Mouse (Mus musculus) liver, embryonic 16.5 days (tissue): ENCODE results near the gene Pdia3. TPM values are rescaled to one million over a fixed set of nuclear protein-coding genes. Genes with fewer than 3 reads are reported as not detected.
"Not testable (repeated sequence)": the region's sequence is repeated elsewhere in the genome, so short reads cannot be mapped to it uniquely, and the experiment has no call there.

Experiments
- ATAC-seq: fragments of 200-750 bp; cut with Nextera tagmentation; 2 replicates; pipeline ENCODE4 v1.8.0; 2017; ENCODE audit warnings: low read depth, mild to moderate bottlenecking, moderate number of reproducible peaks, moderate library complexity
- H3K27ac ChIP-seq: fragments of 300-500 bp; sonication (generic); 2 replicates; pipeline ENCODE4 v1.5.1; 2014; ENCODE audit warnings: mild to moderate bottlenecking, low read length
- H3K27me3 ChIP-seq: fragments of 300-500 bp; sonication (generic); 2 replicates; pipeline ENCODE4 v1.6.1; 2014; ENCODE audit warnings: low read depth, low read length, mixed read lengths; ENCODE audit not compliant: control insufficient read depth, insufficient read depth
- H3K36me3 ChIP-seq: fragments of 300-500 bp; sonication (generic); 2 replicates; pipeline ENCODE4 v1.6.1; 2014; ENCODE audit warnings: mild to moderate bottlenecking; ENCODE audit not compliant: control insufficient read depth, insufficient read depth
- H3K4me1 ChIP-seq: fragments of 300-500 bp; sonication (generic); 2 replicates; pipeline ENCODE4 v1.6.1; 2014; ENCODE audit warnings: low read depth, low read length, mixed read lengths; ENCODE audit not compliant: control insufficient read depth
- H3K4me2 ChIP-seq: fragments of 300-500 bp; sonication (generic); 2 replicates; pipeline ENCODE4 v1.6.1; 2014; ENCODE audit warnings: low read depth, low read length, mixed read lengths
- H3K4me3 ChIP-seq: fragments of 300-500 bp; sonication (generic); 2 replicates; pipeline ENCODE4 v1.5.1; 2014; ENCODE audit warnings: low read depth, mild to moderate bottlenecking, low read length
- H3K9ac ChIP-seq: fragments of 300-500 bp; sonication (generic); 2 replicates; pipeline ENCODE4 v1.6.1; 2014; ENCODE audit warnings: low read depth, low read length
- H3K9me3 ChIP-seq: fragments of 300-500 bp; sonication (generic); replicated peaks from 2 replicates; pipeline ENCODE4 v1.6.1; 2016; ENCODE audit warnings: low read length; ENCODE audit not compliant: control insufficient read depth
- WGBS: fragments of 180-500 bp; shearing (Covaris S2); extraction: QIAGEN DNeasy Blood & Tissue Kit; methylation state at CpG from one replicate; pipeline ENCODE4 v1.1.7; 2014; ENCODE audit not compliant: insufficient replicate concordance; 5-methylcytosine and 5-hydroxymethylcytosine counted together
- polyA plus RNA-seq: library from polyadenylated mRNA; unstranded; fragments of >200 nt; fragmentation: Nextera tagmentation; extraction: Ambion mirVana; gene quantifications from 2 replicates; pipeline ENCODE4 v1.2.1, GENCODE M21; 2015

Pdia3 gene
- polyA plus RNA-seq, 1 experiment from 2014 or later = 304 TPM

DNA sequence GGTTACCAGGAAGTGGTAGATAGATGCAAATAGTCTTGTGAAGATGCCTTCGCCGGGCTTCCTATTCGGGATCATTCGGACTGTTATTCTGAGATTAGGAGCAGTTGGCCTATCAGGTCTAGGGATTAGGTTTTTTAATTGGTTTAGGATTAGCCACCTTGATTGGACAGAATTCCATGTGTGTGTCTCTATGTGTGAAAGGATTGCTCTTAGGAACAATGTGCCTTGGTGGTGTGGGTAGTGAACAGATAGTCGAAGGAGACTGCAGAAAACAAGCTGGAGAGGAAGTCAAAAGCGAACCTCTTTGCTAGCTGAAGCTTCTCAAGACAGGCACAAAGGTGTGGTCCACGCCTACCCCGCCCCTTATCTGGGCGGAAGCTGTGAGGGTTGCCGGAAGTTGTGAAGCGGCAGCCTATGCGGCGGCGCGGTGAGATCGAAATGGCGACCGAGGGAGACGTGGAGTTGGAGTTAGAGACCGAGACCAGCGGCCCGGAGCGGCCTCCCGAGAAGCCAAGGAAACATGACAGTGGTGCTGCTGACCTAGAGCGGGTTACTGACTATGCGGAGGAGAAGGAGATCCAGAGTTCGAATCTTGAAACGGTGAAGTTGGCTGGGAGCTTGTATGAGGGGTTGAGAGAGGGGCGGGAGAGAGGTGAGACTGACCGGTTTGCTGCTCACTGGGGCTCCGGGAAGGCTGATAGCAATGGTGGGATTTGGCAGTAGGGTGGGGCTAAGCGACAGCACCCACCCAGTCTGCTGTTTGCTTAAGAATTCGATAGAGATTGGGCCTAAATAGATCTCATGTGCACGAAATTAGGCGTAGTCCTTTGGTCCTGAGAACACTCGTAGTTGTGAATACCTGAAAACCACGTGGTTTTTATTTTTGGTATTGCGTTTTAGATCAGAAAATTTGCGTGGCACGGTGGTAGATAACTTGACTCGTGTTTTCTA lies 43.4 kb downstream of the Pdia3 start, which contains the start of gene Serinc4:
Gene Serinc4, minus strand, starts transcription at position 90 of the 951 bp plus-strand sequence.
- peaks cover 16% of the 10 kb centered on the region for H3K4me1 ChIP-seq
- no peaks in the 10 kb centered on the region for H3K9me3 ChIP-seq
- peak within 1 kb of the TSS; percentile 93 for H3K27ac ChIP-seq
- H3K36me3 ChIP-seq = peaks cover 9% of the 10 kb centered on the region; the same call in 1 of the 2 replicates
- ATAC-seq = peak; percentile 97
- H3K9ac ChIP-seq = peak within 1 kb of the TSS; percentile 87
- H3K4me3 ChIP-seq = peak within 1 kb of the TSS; percentile 85
- WGBS = 2% methylated on average over 41 of the region's 41 CpGs
- peak within 1 kb of the TSS; percentile 81 for H3K4me2 ChIP-seq
- no peaks in the 10 kb centered on the region for H3K27me3 ChIP-seq

DNA sequence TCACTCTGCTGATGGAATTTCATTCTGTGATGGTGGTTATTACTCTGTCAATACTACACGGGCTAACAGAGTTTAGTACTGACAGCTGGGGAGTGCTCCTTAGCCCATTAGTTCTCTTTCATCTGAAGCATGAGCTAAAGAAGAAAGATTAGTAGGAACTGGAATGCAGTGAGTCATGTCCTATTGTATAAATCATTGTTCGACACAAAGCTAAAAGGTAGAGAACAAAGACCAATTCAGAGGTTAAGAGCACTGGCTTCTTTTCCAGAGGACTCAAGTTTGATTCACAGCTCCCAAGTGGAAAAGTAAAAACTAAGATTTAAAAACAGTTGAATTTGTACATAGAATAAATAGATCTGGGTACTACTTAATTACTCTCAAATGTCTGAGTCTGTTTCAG lies 46.5 kb downstream of the Pdia3 start:
- ATAC-seq = no peak
- peaks cover 6% of the 10 kb centered on the region; the same call in 1 of the 2 replicates for H3K36me3 ChIP-seq
- H3K9ac ChIP-seq = no peak overlapping the region
- H3K4me1 ChIP-seq = peaks cover 14% of the 10 kb centered on the region
- H3K9me3 ChIP-seq = no peaks in the 10 kb centered on the region
- no peak overlapping the region for H3K27ac ChIP-seq
- no peak overlapping the region for H3K4me2 ChIP-seq
- 70% methylated on average over 2 of the region's 2 CpGs for WGBS
- H3K4me3 ChIP-seq = no peak overlapping the region
- no peaks in the 10 kb centered on the region for H3K27me3 ChIP-seq

DNA sequence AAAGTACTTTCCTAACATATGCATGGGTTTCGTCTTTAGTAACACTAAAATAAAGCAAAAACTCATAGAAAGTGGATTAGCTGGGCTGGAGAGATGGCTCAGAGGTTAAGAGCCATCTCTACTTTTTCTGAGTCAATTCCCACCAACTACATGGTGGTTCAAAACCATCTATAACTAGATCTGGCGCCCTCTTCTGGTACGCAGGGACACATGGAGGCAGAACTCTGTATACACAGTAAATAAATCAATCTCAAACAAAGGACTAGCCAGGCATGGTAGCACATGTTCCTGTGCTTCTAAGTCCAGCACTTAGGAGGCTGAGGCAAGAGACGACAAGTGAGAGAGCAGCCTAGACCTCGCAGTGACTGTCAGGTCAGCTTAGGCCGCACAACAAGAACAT lies 55.4 kb downstream of the Pdia3 start:
- H3K27ac ChIP-seq, H3K4me1 ChIP-seq, H3K4me2 ChIP-seq, H3K36me3 ChIP-seq, H3K9ac ChIP-seq, H3K4me3 ChIP-seq, H3K27me3 ChIP-seq, H3K9me3 ChIP-seq: not testable (repeated sequence)
- 0 out of 2 replicates have a peak, but pooled peaks have one; percentile 17 for ATAC-seq
- WGBS = no CpG with 5 or more reads among the region's 6 CpGs

DNA sequence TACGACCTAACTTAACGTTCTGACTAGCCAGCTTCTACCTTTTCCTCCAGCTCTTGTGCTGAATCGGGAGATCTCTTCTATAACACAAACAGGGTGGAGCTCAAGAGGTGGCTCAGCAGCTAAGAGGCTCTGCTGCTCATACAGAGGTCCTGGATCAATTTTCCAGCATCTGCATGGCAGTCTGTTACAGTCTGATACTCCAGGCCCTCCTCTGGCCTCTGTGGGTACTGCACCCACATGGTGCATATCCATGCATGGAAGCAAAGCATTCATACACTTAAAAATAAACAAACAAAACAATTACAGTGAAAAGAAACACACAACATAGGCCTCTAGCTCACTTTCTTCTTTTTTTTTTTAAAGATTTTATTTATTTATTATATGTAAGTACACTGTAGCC lies 59.2 kb downstream of the Pdia3 start:
- not testable (repeated sequence) for H3K4me3 ChIP-seq, ATAC-seq, H3K9ac ChIP-seq, H3K27me3 ChIP-seq, H3K36me3 ChIP-seq, H3K4me2 ChIP-seq, H3K9me3 ChIP-seq, H3K4me1 ChIP-seq, H3K27ac ChIP-seq
- 88% methylated on average over 3 of the region's 3 CpGs for WGBS

DNA sequence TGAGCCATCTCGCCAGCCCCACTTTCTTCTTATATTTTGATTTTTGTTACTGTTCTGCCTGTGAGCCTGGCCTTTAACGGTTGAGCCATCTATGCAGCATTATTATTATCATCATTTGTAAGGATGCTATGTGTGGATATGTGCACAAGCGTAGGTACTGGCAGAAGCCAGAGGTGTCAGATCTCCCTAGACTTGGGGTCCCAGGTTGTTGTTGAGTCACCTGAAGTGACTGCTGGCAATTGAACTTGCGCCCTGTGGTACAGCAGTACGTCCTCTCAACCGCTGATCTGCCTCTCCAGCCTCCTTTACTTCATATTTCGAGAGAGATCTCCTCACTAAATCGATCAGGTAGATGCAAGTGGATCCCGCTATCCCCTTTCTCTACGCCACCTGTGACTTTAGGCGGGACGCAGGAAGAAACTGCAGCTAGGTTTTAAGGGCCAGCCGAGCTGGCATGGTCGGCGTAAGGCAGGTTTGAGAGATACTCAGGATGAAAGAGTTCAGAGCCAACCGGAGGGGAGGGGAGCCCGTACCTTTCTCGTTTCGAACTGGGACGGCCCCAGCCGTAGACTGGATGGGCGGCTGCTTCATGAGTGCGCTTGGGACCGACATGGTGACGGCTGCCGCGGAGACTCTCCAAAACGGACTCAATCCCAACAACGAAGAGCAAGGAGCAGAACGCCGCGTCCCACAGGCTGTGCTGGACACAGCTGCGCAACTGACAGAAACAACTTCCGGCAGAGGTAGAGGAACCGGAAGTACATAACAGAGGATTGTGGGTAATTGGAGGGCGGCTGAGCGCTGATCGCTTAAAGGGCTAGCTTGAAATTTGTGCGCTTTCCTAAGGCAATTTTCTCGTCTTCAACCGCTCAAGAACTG lies 60.0 kb downstream of the Pdia3 start, which contains the start of gene Mfap1b:
Gene Mfap1b, minus strand, starts transcription at position 767 of the 879 bp plus-strand sequence.
- peak; percentile 96 for ATAC-seq
- 3% methylated on average over 38 of the region's 41 CpGs for WGBS
- peak within 1 kb of the TSS; percentile 78 for H3K9ac ChIP-seq

DNA sequence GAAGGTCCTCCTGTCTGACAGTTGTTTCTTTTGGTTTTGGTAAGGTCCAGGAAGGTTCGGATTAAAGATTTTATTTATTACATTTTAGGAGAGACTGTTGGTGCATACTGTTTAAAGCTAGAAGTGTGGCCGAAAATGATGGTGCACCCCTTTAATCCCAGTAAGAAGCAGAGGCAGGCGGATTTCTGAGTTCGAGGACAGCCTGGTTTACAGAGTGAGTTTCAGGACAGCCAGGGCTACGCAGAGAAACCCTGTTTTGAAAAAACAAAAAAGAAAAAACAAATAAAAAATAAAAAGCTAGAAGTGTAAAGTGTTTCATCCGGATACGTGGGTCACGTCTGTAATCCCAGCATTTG lies 60.6 kb downstream of the Pdia3 start:
- peak overlapping the region; percentile 78 for H3K9ac ChIP-seq
- peak overlapping the region; percentile 80 for H3K4me3 ChIP-seq
- H3K4me1 ChIP-seq = peaks cover 5% of the 10 kb centered on the region
- 18% methylated on average over 8 of the region's 8 CpGs for WGBS
- peak; percentile 17; the same call in 1 of the 2 replicates for ATAC-seq
- peak overlapping the region; percentile 75 for H3K4me2 ChIP-seq
- peak overlapping the region; percentile 82 for H3K27ac ChIP-seq
- H3K27me3 ChIP-seq = no peaks in the 10 kb centered on the region
- no peaks in the 10 kb centered on the region for H3K36me3 ChIP-seq
- no peaks in the 10 kb centered on the region for H3K9me3 ChIP-seq

More for the DNA sequence above, 60.0 kb downstream of the Pdia3 start, which contains the start of gene Mfap1b:
- not testable (repeated sequence) for H3K27me3 ChIP-seq, H3K36me3 ChIP-seq, H3K4me1 ChIP-seq, H3K9me3 ChIP-seq
- peak within 1 kb of the TSS; percentile 82 for H3K27ac ChIP-seq
- H3K4me2 ChIP-seq = peak within 1 kb of the TSS; percentile 75
- H3K4me3 ChIP-seq = peak within 1 kb of the TSS; percentile 80

DNA sequence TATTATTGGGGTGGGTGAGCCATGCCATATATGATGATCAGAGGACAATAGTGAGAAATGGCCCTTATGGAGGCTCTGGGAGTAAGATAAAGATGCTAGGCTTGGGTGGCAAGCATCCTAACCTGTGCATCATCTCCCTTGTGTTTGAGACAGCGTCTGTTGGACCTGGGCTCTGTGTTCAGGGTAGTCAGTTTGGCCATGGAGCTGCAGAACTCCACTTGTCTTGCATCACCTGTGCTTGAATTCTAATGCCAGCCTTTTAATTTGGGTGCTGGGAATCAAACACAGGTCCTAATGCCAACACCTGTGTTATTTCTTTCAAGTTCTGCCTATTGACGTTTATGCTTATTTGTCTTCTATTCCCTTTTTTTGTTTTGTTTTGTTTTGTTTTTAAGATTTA lies 61.7 kb downstream of the Pdia3 start:
- not testable (repeated sequence) for H3K27me3 ChIP-seq, H3K4me2 ChIP-seq, H3K4me1 ChIP-seq, H3K9me3 ChIP-seq, H3K9ac ChIP-seq, H3K27ac ChIP-seq, H3K4me3 ChIP-seq, ATAC-seq, H3K36me3 ChIP-seq
- 78% methylated on average over 2 of the region's 2 CpGs for WGBS

DNA sequence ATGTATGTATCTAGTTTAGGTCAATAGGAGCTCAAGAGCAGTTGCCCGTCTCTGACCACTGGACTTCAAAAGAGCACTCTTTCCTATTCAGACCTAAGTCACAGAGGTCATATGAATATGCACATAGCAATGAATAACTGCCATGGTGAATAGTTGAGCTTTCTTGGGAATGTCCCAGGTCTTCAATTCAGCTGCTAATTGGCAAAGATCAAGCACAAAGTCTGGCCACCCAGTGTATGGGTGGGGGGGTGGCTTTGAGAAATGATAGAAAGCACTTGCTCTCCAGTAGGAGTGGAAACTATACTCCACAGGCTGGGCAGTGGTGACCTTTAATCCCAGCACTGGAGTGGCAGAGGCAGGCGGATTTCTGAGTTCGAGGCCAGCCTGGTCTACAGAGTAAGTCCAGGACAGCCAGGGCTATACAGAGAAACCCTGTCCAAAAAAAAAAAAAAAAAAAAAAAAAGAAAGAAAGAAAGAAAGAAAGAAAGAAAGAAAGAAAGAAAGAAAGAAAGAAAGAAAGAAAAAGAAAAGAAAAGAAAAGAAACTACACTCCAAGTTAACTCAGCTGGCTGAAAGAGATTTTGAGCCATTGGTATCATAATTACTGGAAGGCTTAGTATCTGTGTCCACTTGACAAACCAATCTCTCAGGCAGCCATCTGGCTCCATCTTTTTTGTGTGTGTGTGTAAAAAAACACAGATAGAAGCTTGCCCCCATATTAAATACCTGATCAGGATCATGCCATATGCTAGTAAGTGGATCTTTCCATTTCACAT lies 64.1 kb downstream of the Pdia3 start:
- Histone ChIP-seq H3K36me3 (no peaks in the 10 kb centered on the region), H3K4me3 (no peak overlapping the region), H3K9me3 (no peaks in the 10 kb centered on the region), H3K4me1 (peaks cover 5% of the 10 kb centered on the region), H3K4me2 (no peak overlapping the region), H3K27ac (no peak overlapping the region), H3K9ac (no peak overlapping the region), H3K27me3 (no peaks in the 10 kb centered on the region)
- no peak for ATAC-seq
- 71% methylated on average over 3 of the region's 3 CpGs for WGBS
